In genomic region chr9:45607337-45607736, GRCm38 (mm10) we compare ENCODE assay signal across 8 mouse cellular contexts.
DNase-seq lines count a peak whose midpoint lies in the region; ATAC-seq lines count a peak whose summit lies in the region.
"Had no signal": no experiment of that assay in that cellular context is flagged by ENCODE, and none has a peak within 500 bp of the region (broad histone marks: within the 10 kb centered on the region; RNA-seq: fewer than 3 reads in every experiment).

No protein-coding gene starts in this region.

- H3K9ac ChIP-seq in kidney, embryonic 15.5 days: no peak overlapping the region

- no peaks in the 10 kb centered on the region for H3K27me3 ChIP-seq in kidney, embryonic 15.5 days

- H3K9me3 ChIP-seq in kidney, embryonic 15.5 days (replicated peaks): no peaks in the 10 kb centered on the region

- H3K4me2 ChIP-seq in kidney, embryonic 15.5 days: no peak overlapping the region

- DNase-seq in kidney, adult 8-10 months: peak; percentile 1 to 3
- peak; percentile 94 for DNase-seq in brain, adult 2 months (ENCODE audit: low read depth, low spot score)
- DNase-seq in cerebellum, adult 18-20 months: peak; percentile 82 to 89
- DNase-seq in heart, adult 9 months (ENCODE audit: low spot score in 2 of 2): peak; percentile 26 to 33
- DNase-seq in B cell, adult 2 months: no peak
- DNase-seq in embryo, embryonic 11 days: no peak

- peaks cover 17% of the 10 kb centered on the region for H3K4me1 ChIP-seq in kidney, embryonic 15.5 days

- ATAC-seq in kidney, embryonic 15.5 days (replicated peaks; ENCODE audit: low FRiP score): no peak

- no peaks in the 10 kb centered on the region for H3K36me3 ChIP-seq in kidney, embryonic 15.5 days

- no peak overlapping the region for H3K4me3 ChIP-seq in kidney, embryonic 15.5 days (replicated peaks)

- no peak overlapping the region for H3K27ac ChIP-seq in kidney, embryonic 15.5 days
- H3K27ac ChIP-seq: macrophage had no signal

Comparison
In these comparisons a context has a peak if more than half of its experiments do, and no peak if none do; other contexts are left out.
1. DNase-seq: peak in kidney, adult 8-10 months (2 of 2), brain, adult 2 months (single experiment), cerebellum, adult 18-20 months (2 of 2) and heart, adult 9 months (2 of 2); none in B cell, adult 2 months (0 of 2) and embryo, embryonic 11 days (single experiment).